ENCODE assay signal across 8 mouse cellular contexts in the genomic region with DNA sequence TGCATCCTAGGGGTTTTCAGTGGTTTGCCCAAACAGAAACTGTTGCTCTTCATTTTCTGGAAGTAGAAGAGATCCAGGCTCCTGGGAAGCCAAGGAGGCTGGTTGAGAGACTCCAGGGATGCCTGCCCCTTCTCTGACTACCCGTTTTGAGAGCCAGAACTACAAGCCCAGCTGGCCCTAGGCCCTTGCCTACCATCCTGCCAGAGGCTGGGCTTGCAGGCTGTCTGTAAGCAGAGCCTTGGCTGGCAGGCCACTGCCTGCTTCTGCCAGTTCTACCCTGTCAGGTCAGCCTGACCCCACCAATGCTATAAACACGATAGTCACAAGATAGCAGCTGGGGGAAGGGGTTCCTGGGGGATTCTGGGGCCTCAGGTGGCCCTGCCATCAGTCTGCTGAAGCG. TPM values are rescaled to one million over a fixed set of nuclear protein-coding genes. Genes with fewer than 3 reads are reported as not detected.
DNase-seq lines count a peak whose midpoint lies in the region; ATAC-seq lines count a peak whose summit lies in the region.

No protein-coding gene starts in this region.

- WGBS in midbrain, embryonic 16.5 days = 50% methylated on average over 3 of the region's 3 CpGs
- WGBS in midbrain, embryonic 14.5 days = 52% methylated on average over 3 of the region's 3 CpGs
- WGBS in neural tube, embryonic 13.5 days = 27% methylated on average over 3 of the region's 3 CpGs
- WGBS in forebrain, embryonic 15.5 days = 68% methylated on average over 3 of the region's 3 CpGs

- peak; percentile 54 to 60 for DNase-seq in cerebellum, adult 18-20 months
- no peak for DNase-seq in midbrain, embryonic 14.5 days
- peak; percentile 74 to 79 for DNase-seq in heart, postnatal 10 days
- DNase-seq in thymus, postnatal 4 days = no peak

- no peaks in the 10 kb centered on the region for H3K27me3 ChIP-seq in midbrain, embryonic 16.5 days (ENCODE audit: control insufficient read depth, insufficient read depth, low read depth, low read length)
- H3K27me3 ChIP-seq in midbrain, embryonic 14.5 days (ENCODE audit: control insufficient read depth, insufficient read depth, low read length) = no peaks in the 10 kb centered on the region
- no peaks in the 10 kb centered on the region for H3K27me3 ChIP-seq in neural tube, embryonic 13.5 days
- H3K27me3 ChIP-seq in forebrain, embryonic 15.5 days = no peaks in the 10 kb centered on the region

- peak overlapping the region; percentile 28; the same call in 1 of the 2 replicates for H3K27ac ChIP-seq in midbrain, embryonic 16.5 days (ENCODE audit: low read length)
- no peak overlapping the region for H3K27ac ChIP-seq in midbrain, embryonic 14.5 days (replicated peaks; ENCODE audit: low read depth, low read length)
- peak overlapping the region; percentile 78 for H3K27ac ChIP-seq in neural tube, embryonic 13.5 days (replicated peaks)
- H3K27ac ChIP-seq in forebrain, embryonic 15.5 days (replicated peaks) = no peak overlapping the region

- no peaks in the 10 kb centered on the region for H3K9me3 ChIP-seq in midbrain, embryonic 16.5 days (replicated peaks; ENCODE audit: control insufficient read depth, low read length, poor library complexity, severe bottlenecking)
- H3K9me3 ChIP-seq in midbrain, embryonic 14.5 days (ENCODE audit: control insufficient read depth, low read length) = no peaks in the 10 kb centered on the region
- no peaks in the 10 kb centered on the region for H3K9me3 ChIP-seq in neural tube, embryonic 13.5 days
- H3K9me3 ChIP-seq in forebrain, embryonic 15.5 days = no peaks in the 10 kb centered on the region

- no peak overlapping the region for H3K4me3 ChIP-seq in midbrain, embryonic 16.5 days (ENCODE audit: low read depth, low read length)
- no peak overlapping the region for H3K4me3 ChIP-seq in midbrain, embryonic 14.5 days (replicated peaks; ENCODE audit: low read depth, low read length)
- no peak overlapping the region for H3K4me3 ChIP-seq in neural tube, embryonic 13.5 days
- H3K4me3 ChIP-seq in forebrain, embryonic 15.5 days = no peak overlapping the region

- H3K4me1 ChIP-seq in midbrain, embryonic 16.5 days (ENCODE audit: control insufficient read depth, insufficient read depth, low read length) = peaks cover 38% of the 10 kb centered on the region
- H3K4me1 ChIP-seq in midbrain, embryonic 14.5 days (ENCODE audit: control insufficient read depth, insufficient read depth, low read length) = peaks cover 17% of the 10 kb centered on the region
- H3K4me1 ChIP-seq in neural tube, embryonic 13.5 days (replicated peaks) = peaks cover 90% of the 10 kb centered on the region
- H3K4me1 ChIP-seq in forebrain, embryonic 15.5 days = peaks cover 38% of the 10 kb centered on the region

- no peak overlapping the region for H3K4me2 ChIP-seq in midbrain, embryonic 16.5 days (ENCODE audit: low read length)
- no peak overlapping the region for H3K4me2 ChIP-seq in midbrain, embryonic 14.5 days (ENCODE audit: low read length)
- H3K4me2 ChIP-seq in neural tube, embryonic 13.5 days = no peak overlapping the region
- H3K4me2 ChIP-seq in forebrain, embryonic 15.5 days (replicated peaks) = no peak overlapping the region

- no peaks in the 10 kb centered on the region for H3K36me3 ChIP-seq in midbrain, embryonic 16.5 days (ENCODE audit: control insufficient read depth, insufficient read depth, low read length)
- H3K36me3 ChIP-seq in midbrain, embryonic 14.5 days (ENCODE audit: control insufficient read depth, insufficient read depth, low read length) = no peaks in the 10 kb centered on the region
- H3K36me3 ChIP-seq in neural tube, embryonic 13.5 days = no peaks in the 10 kb centered on the region
- no peaks in the 10 kb centered on the region for H3K36me3 ChIP-seq in forebrain, embryonic 15.5 days

- intact Hi-C loops in heart, postnatal 10 days (cut with DNase I) = no loop called here

- ATAC-seq in cerebellum, adult (ENCODE audit: insufficient number of reproducible peaks, low FRiP score, low TSS enrichment) = no peak
- no peak for ATAC-seq in midbrain, embryonic 16.5 days
- ATAC-seq in midbrain, embryonic 14.5 days (ENCODE audit: low FRiP score, low TSS enrichment) = no peak
- ATAC-seq in neural tube, embryonic 13.5 days (ENCODE audit: low read depth) = no peak
- ATAC-seq in forebrain, embryonic 15.5 days (replicated peaks) = no peak

- H3K9ac ChIP-seq in midbrain, embryonic 16.5 days (ENCODE audit: low read depth, low read length) = peak overlapping the region; percentile 46; the same call in 1 of the 2 replicates
- H3K9ac ChIP-seq in midbrain, embryonic 14.5 days (replicated peaks; ENCODE audit: low read length) = no peak overlapping the region
- H3K9ac ChIP-seq in neural tube, embryonic 13.5 days = peak overlapping the region; percentile 44
- no peak overlapping the region for H3K9ac ChIP-seq in forebrain, embryonic 15.5 days (replicated peaks)

RNA-seq across cellular contexts. Expression of a gene that starts 48.7 kb away (rescaled TPM):
- 65.4 and 66.9 TPM in 2 replicates for polyA plus RNA-seq in midbrain, embryonic 16.5 days (2015; fragmentation: Nextera tagmentation; extraction: Ambion mirVana)
- polyA plus RNA-seq in midbrain, embryonic 14.5 days (2014; fragmentation: Nextera tagmentation; extraction: Ambion mirVana) = 67.9 and 70.0 TPM in 2 replicates
- total RNA-seq in heart, postnatal 10 days (2021) = 100 to 1,000 TPM; 250 to 256 TPM
- 64.2 and 69.4 TPM in 2 replicates for polyA plus RNA-seq in neural tube, embryonic 13.5 days (2015; fragmentation: Nextera tagmentation; extraction: Ambion mirVana)
- polyA plus RNA-seq in forebrain, embryonic 15.5 days (2015; fragmentation: Nextera tagmentation; extraction: Ambion mirVana) = 67.0 and 68.1 TPM in 2 replicates

RNA-seq across cellular contexts. Expression of a gene that starts 57.6 kb away (rescaled TPM):
- polyA plus RNA-seq in midbrain, embryonic 16.5 days (2015; fragmentation: Nextera tagmentation; extraction: Ambion mirVana) = 46.1 and 54.7 TPM in 2 replicates
- polyA plus RNA-seq in midbrain, embryonic 14.5 days (2014; fragmentation: Nextera tagmentation; extraction: Ambion mirVana) = 29.6 and 31.1 TPM in 2 replicates
- 10 to 100 TPM; 45.6 to 48.4 TPM for total RNA-seq in heart, postnatal 10 days (2021)
- polyA plus RNA-seq in neural tube, embryonic 13.5 days (2015; fragmentation: Nextera tagmentation; extraction: Ambion mirVana) = 51.3 and 59.1 TPM in 2 replicates
- 39.2 and 43.4 TPM in 2 replicates for polyA plus RNA-seq in forebrain, embryonic 15.5 days (2015; fragmentation: Nextera tagmentation; extraction: Ambion mirVana)

Comparison
In these comparisons a context has a peak if more than half of its experiments do, and no peak if none do; other contexts are left out.
1. H3K27ac ChIP-seq: peak in midbrain, embryonic 16.5 days (single experiment) and neural tube, embryonic 13.5 days (single experiment); none in midbrain, embryonic 14.5 days (single experiment) and forebrain, embryonic 15.5 days (single experiment).
2. H3K9ac ChIP-seq: peak in midbrain, embryonic 16.5 days (single experiment) and neural tube, embryonic 13.5 days (single experiment); none in midbrain, embryonic 14.5 days (single experiment) and forebrain, embryonic 15.5 days (single experiment).
3. DNase-seq: peak in cerebellum, adult 18-20 months (2 of 2) and heart, postnatal 10 days (2 of 2); none in midbrain, embryonic 14.5 days (single experiment) and thymus, postnatal 4 days (single experiment).